19 mouse cellular contexts compared by ENCODE assay signal in genomic region chr9:61340333-61340732, GRCm38 (mm10). TPM values are rescaled to one million over a fixed set of nuclear protein-coding genes. Genes with fewer than 3 reads are reported as not detected.
DNase-seq lines count a peak whose midpoint lies in the region; ATAC-seq and TF ChIP-seq lines count a peak whose summit lies in the region.
"Had no signal": no experiment of that assay in that cellular context is flagged by ENCODE, and none has a peak within 500 bp of the region (broad histone marks: within the 10 kb centered on the region; RNA-seq: fewer than 3 reads in every experiment).

No protein-coding gene starts in this region.

- H3K9ac ChIP-seq in liver, postnatal 0 days (replicated peaks): no peak overlapping the region
- no peak overlapping the region for H3K9ac ChIP-seq in liver, embryonic 11.5 days (ENCODE audit: low read depth, low read length)
- H3K9ac ChIP-seq in forebrain, embryonic 16.5 days (replicated peaks; ENCODE audit: low read depth, low read length): no peak overlapping the region
- H3K9ac ChIP-seq: embryonic facial prominence, embryonic 13.5 days; forebrain, embryonic 12.5 days; forebrain, postnatal 0 days; heart, embryonic 12.5 days had no signal

- peak; percentile 74 for ATAC-seq in liver, postnatal 0 days
- ATAC-seq in liver, embryonic 11.5 days (replicated peaks; ENCODE audit: low FRiP score): no peak
- no peak for ATAC-seq in forebrain, embryonic 16.5 days
- ATAC-seq: activated CD4-positive, CD25-positive, alpha-beta regulatory T cell, adult 4 months; forebrain, postnatal 0 days; Patski had no signal

- H3K4me2 ChIP-seq in liver, postnatal 0 days (ENCODE audit: low read depth, low read length): no peak overlapping the region
- no peak overlapping the region for H3K4me2 ChIP-seq in liver, embryonic 11.5 days
- H3K4me2 ChIP-seq in forebrain, embryonic 16.5 days (ENCODE audit: low read length): no peak overlapping the region
- H3K4me2 ChIP-seq: embryonic facial prominence, embryonic 13.5 days; forebrain, embryonic 12.5 days; heart, embryonic 12.5 days had no signal

- H3K27me3 ChIP-seq in kidney, adult 2 months (replicated peaks; ENCODE audit: control insufficient read depth, insufficient read depth, low read length): no peaks in the 10 kb centered on the region
- H3K27me3 ChIP-seq in liver, postnatal 0 days (ENCODE audit: insufficient read depth, low read length): peaks cover 4% of the 10 kb centered on the region
- H3K27me3 ChIP-seq in liver, embryonic 11.5 days (replicated peaks; ENCODE audit: control insufficient read depth, insufficient read depth, low read length): peaks cover 59% of the 10 kb centered on the region
- 0 out of 2 replicates have a peak, but pooled peaks cover 2% of the 10 kb centered on the region for H3K27me3 ChIP-seq in forebrain, embryonic 16.5 days (replicated peaks; ENCODE audit: control insufficient read depth, insufficient read depth, low read length)
- H3K27me3 ChIP-seq: Patski had no signal

- intact Hi-C loops in heart, postnatal 10 days (cut with DNase I): no loop called here

- H3K36me3 ChIP-seq in kidney, adult 2 months (ENCODE audit: control insufficient read depth, insufficient read depth, low read length): no peaks in the 10 kb centered on the region
- no peaks in the 10 kb centered on the region for H3K36me3 ChIP-seq in liver, postnatal 0 days (replicated peaks; ENCODE audit: insufficient read depth, low read length)
- H3K36me3 ChIP-seq in liver, embryonic 11.5 days (ENCODE audit: control insufficient read depth, insufficient read depth, low read length): no peaks in the 10 kb centered on the region
- H3K36me3 ChIP-seq in forebrain, embryonic 16.5 days (ENCODE audit: control insufficient read depth, insufficient read depth): no peaks in the 10 kb centered on the region
- H3K36me3 ChIP-seq: embryonic facial prominence, embryonic 13.5 days; forebrain, embryonic 12.5 days; heart, embryonic 12.5 days had no signal

- TF ChIP-seq POLR2A in kidney, adult 2 months (IDR thresholded peaks at IDR 0.05; ENCODE audit: low read depth, low read length): no peak

- no peaks in the 10 kb centered on the region for H3K4me1 ChIP-seq in kidney, adult 2 months (ENCODE audit: control insufficient read depth, insufficient read depth, low read length)
- peaks cover 21% of the 10 kb centered on the region for H3K4me1 ChIP-seq in liver, postnatal 0 days (ENCODE audit: insufficient read depth)
- H3K4me1 ChIP-seq in liver, embryonic 11.5 days (replicated peaks; ENCODE audit: control insufficient read depth, insufficient read depth, low read length): peaks cover 14% of the 10 kb centered on the region
- peaks cover 9% of the 10 kb centered on the region; the same call in 1 of the 2 replicates for H3K4me1 ChIP-seq in forebrain, embryonic 16.5 days (replicated peaks; ENCODE audit: control insufficient read depth, insufficient read depth, low read length)

- H3K27ac ChIP-seq in kidney, adult 2 months (ENCODE audit: insufficient read depth, low read depth, low read length): no peak overlapping the region
- H3K27ac ChIP-seq in liver, postnatal 0 days (ENCODE audit: low read depth): no peak overlapping the region
- H3K27ac ChIP-seq in liver, embryonic 11.5 days (ENCODE audit: low read depth, low read length): no peak overlapping the region
- no peak overlapping the region for H3K27ac ChIP-seq in forebrain, embryonic 16.5 days (ENCODE audit: low read length)
- H3K27ac ChIP-seq: embryonic facial prominence, embryonic 13.5 days; forebrain, embryonic 12.5 days had no signal

- H3K4me3 ChIP-seq in kidney, adult 2 months (ENCODE audit: insufficient read depth, low read depth, low read length): no peak overlapping the region
- H3K4me3 ChIP-seq in liver, postnatal 0 days (ENCODE audit: low read depth, low read length): no peak overlapping the region
- H3K4me3 ChIP-seq in liver, embryonic 11.5 days (ENCODE audit: low read depth, low read length): no peak overlapping the region
- no peak overlapping the region for H3K4me3 ChIP-seq in forebrain, embryonic 16.5 days (replicated peaks; ENCODE audit: low read length)
- H3K4me3 ChIP-seq: embryonic facial prominence, embryonic 13.5 days; forebrain, embryonic 12.5 days; heart, embryonic 12.5 days had no signal

- DNase-seq in kidney, adult 2 months: peak; percentile 73
- DNase-seq in kidney, postnatal 4 days: no peak
- DNase-seq in liver, postnatal 0 days: no peak
- DNase-seq in liver, embryonic 11.5 days (ENCODE audit: low spot score): no peak
- DNase-seq in kidney, postnatal 25 days: peak; percentile 29 to 72
- DNase-seq in heart, postnatal 10 days: no peak
- DNase-seq: adrenal gland, postnatal 14 days; cerebellum, adult 11-12 months; cerebellum, adult 9-11 months; cerebellum, postnatal 36 days; forebrain, postnatal 0 days; gastrocnemius, postnatal 14 days; heart, postnatal 36 days had no signal

- H3K9me3 ChIP-seq in liver, postnatal 0 days (ENCODE audit: low read length): no peaks in the 10 kb centered on the region
- H3K9me3 ChIP-seq in liver, embryonic 11.5 days (ENCODE audit: control insufficient read depth, low read length): no peaks in the 10 kb centered on the region
- H3K9me3 ChIP-seq in forebrain, embryonic 16.5 days (ENCODE audit: control insufficient read depth, low read length): no peaks in the 10 kb centered on the region
- H3K9me3 ChIP-seq: embryonic facial prominence, embryonic 13.5 days; forebrain, embryonic 12.5 days; heart, embryonic 12.5 days had no signal

- TF ChIP-seq CTCF in kidney, adult 2 months (conservative IDR thresholded peaks at IDR 0.05; ENCODE audit: insufficient read depth, insufficient read length, low read depth, low read length): no peak
- no peak for TF ChIP-seq CTCF in liver, postnatal 0 days (IDR thresholded peaks at IDR 0.05; ENCODE audit: low read depth)

- 91% methylated on average over 2 of the region's 2 CpGs for WGBS in kidney, adult 2 months
- WGBS in liver, postnatal 0 days (ENCODE audit: insufficient replicate concordance): 54% methylated on average over 2 of the region's 2 CpGs
- 83% methylated on average over 2 of the region's 2 CpGs for WGBS in liver, embryonic 11.5 days
- WGBS in forebrain, embryonic 16.5 days: 95% methylated on average over 2 of the region's 2 CpGs

- TF ChIP-seq EP300 in liver, postnatal 0 days (IDR thresholded peaks at IDR 0.05; ENCODE audit: low read depth): no peak

RNA-seq across cellular contexts. Expression of gene Tle3, which starts 31.8 kb away (rescaled TPM):
- 47.2 and 50.9 TPM in 2 replicates for polyA plus RNA-seq in kidney, adult 2 months (2012; rRNA removed)
- 3.2 and 3.6 TPM in 2 replicates for polyA plus RNA-seq in liver, postnatal 0 days (2015; fragmentation: Nextera tagmentation; extraction: Ambion mirVana)
- 15.0 and 15.8 TPM in 2 replicates for polyA plus RNA-seq in liver, embryonic 11.5 days (2014; fragmentation: Nextera tagmentation; extraction: Ambion mirVana)
- total RNA-seq in heart, postnatal 10 days (2021): 10 to 100 TPM; 26.9 to 27.4 TPM
- polyA plus RNA-seq in forebrain, embryonic 16.5 days (2015; fragmentation: Nextera tagmentation; extraction: Ambion mirVana): 36.8 and 42.5 TPM in 2 replicates

Comparison
In these comparisons a context has a peak if more than half of its experiments do, and no peak if none do; other contexts are left out.
1. DNase-seq: peak in kidney, adult 2 months (single experiment) and kidney, postnatal 25 days (2 of 2); none in kidney, postnatal 4 days (0 of 2), liver, postnatal 0 days (single experiment), liver, embryonic 11.5 days (single experiment) and heart, postnatal 10 days (0 of 2).